Mouse (Mus musculus) MEL (cell line): ENCODE measurements around the gene Mpig6b. TPM values are rescaled to one million over a fixed set of nuclear protein-coding genes. Genes with fewer than 3 reads are reported as not detected.

ENCODE experiments used
- DNase-seq: peaks from one replicate; pipeline ENCODE4 v3.0.0; 2011; ENCODE audit warnings: low read depth, low spot score
- H3K27ac ChIP-seq: 2 replicates; pipeline ENCODE4 v1.5.1; 2012; ENCODE audit warnings: low read depth, mild to moderate bottlenecking, control low read depth, low read length, moderate library complexity; ENCODE audit not compliant: control insufficient read depth
- H3K27me3 ChIP-seq, 2 experiments: fragments of 150-350 bp in 1 of 2; sonication (generic) in 1 of 2; 2 replicates each; pipeline ENCODE4 v1.6.1; 2012; ENCODE audit warnings: low read length in 2 of 2, mild to moderate bottlenecking in 2 of 2, improper control_type of control experiment in 1 of 2, moderate library complexity in 1 of 2; ENCODE audit not compliant: insufficient read depth in 2 of 2, control insufficient read depth in 1 of 2
- H3K36me3 ChIP-seq, 2 experiments: 2 replicates each; pipeline ENCODE4 v1.6.1; 2012 to 2014; ENCODE audit warnings: low read length in 2 of 2, improper control_type of control experiment in 1 of 2, inconsistent platforms in 1 of 2, mild to moderate bottlenecking in 1 of 2; ENCODE audit not compliant: insufficient read depth in 2 of 2, control insufficient read depth in 1 of 2
- H3K4me1 ChIP-seq, 2 experiments: fragments of 150-350 bp in 1 of 2; sonication (generic) in 1 of 2; 2 replicates each; pipeline ENCODE4 v1.6.1; 2012; ENCODE audit warnings: low read length in 2 of 2, improper control_type of control experiment in 1 of 2, mild to moderate bottlenecking in 1 of 2; ENCODE audit not compliant: insufficient read depth in 2 of 2, control insufficient read depth in 1 of 2
- H3K4me3 ChIP-seq, 2 experiments: fragments of 150-350 bp in 1 of 2; sonication (generic) in 1 of 2; 2 replicates each; pipeline ENCODE4 v1.5.1; 2012; ENCODE audit warnings: low read depth in 2 of 2, low read length in 2 of 2, mild to moderate bottlenecking in 2 of 2, moderate library complexity in 2 of 2, control low read depth in 1 of 2, improper control_type of control experiment in 1 of 2; ENCODE audit not compliant: control insufficient read depth in 1 of 2, insufficient read depth in 1 of 2
- H3K79me2 ChIP-seq: 2 replicates; pipeline ENCODE4 v1.6.1; 2012; ENCODE audit warnings: mild to moderate bottlenecking, low read length, moderate library complexity; ENCODE audit not compliant: control insufficient read depth, poor library complexity, insufficient read depth
- H3K9ac ChIP-seq: 2 replicates; pipeline ENCODE4 v1.6.1; 2012; ENCODE audit warnings: low read depth, mild to moderate bottlenecking, control low read depth, low read length, moderate library complexity; ENCODE audit not compliant: control insufficient read depth, poor library complexity, severe bottlenecking
- H3K9me3 ChIP-seq: fragments of 150-350 bp; sonication (generic); replicated peaks from 2 replicates; pipeline ENCODE4 v1.6.1; 2012; ENCODE audit warnings: mild to moderate bottlenecking, low read length, improper control_type of control experiment, moderate library complexity; ENCODE audit not compliant: insufficient read depth
- BHLHE40 ChIP-seq: IDR thresholded peaks from 2 replicates; pipeline ENCODE4 v1.6.1; 2012; ENCODE audit warnings: low read depth, mild to moderate bottlenecking, inconsistent platforms, low read length, improper control_type of control experiment, borderline replicate concordance
- CHD2 ChIP-seq: IDR thresholded peaks from 2 replicates; pipeline ENCODE4 v1.6.1; 2011; ENCODE audit warnings: low read length, improper control_type of control experiment
- CTCF ChIP-seq, 3 experiments: IDR thresholded peaks in 2 of 3; conservative IDR thresholded peaks in 1 of 3; 2 replicates each; pipeline ENCODE4 v1.5.1; 2011 to 2012; ENCODE audit warnings: low read length in 3 of 3, low read depth in 2 of 3, mild to moderate bottlenecking in 2 of 3, improper control_type of control experiment in 1 of 3, inconsistent platforms in 1 of 3, mixed read lengths in 1 of 3, moderate library complexity in 1 of 3; ENCODE audit not compliant: control insufficient read depth in 1 of 3, insufficient read depth in 1 of 3, poor library complexity in 1 of 3, severe bottlenecking in 1 of 3
- E2F4 ChIP-seq: IDR thresholded peaks from 2 replicates; pipeline ENCODE4 v1.6.1; 2011; ENCODE audit warnings: low read depth, low read length, improper control_type of control experiment, borderline replicate concordance
- ELF1 ChIP-seq: IDR thresholded peaks from 2 replicates; pipeline ENCODE4 v1.6.1; 2014; ENCODE audit warnings: low read depth, mild to moderate bottlenecking, inconsistent platforms, low read length, improper control_type of control experiment, moderate library complexity
- EP300 ChIP-seq, 2 experiments: IDR thresholded peaks; 2 replicates each; pipeline ENCODE4 v1.6.1; 2011; ENCODE audit warnings: improper control_type of control experiment in 2 of 2, low read length in 2 of 2, low read depth in 1 of 2, mild to moderate bottlenecking in 1 of 2
- GABPA ChIP-seq: IDR thresholded peaks from 2 replicates; pipeline ENCODE4 v1.6.1; 2012; ENCODE audit warnings: low read depth, mild to moderate bottlenecking, inconsistent platforms, low read length, improper control_type of control experiment, moderate library complexity
- GATA1 ChIP-seq: IDR thresholded peaks from 2 replicates; pipeline ENCODE4 v1.6.1; 2011; ENCODE audit warnings: low read depth, low read length, improper control_type of control experiment
- HCFC1 ChIP-seq: IDR thresholded peaks from 2 replicates; pipeline ENCODE4 v1.6.1; 2012; ENCODE audit warnings: low read depth, mild to moderate bottlenecking, inconsistent platforms, low read length, improper control_type of control experiment, moderate library complexity
- JUND ChIP-seq: IDR thresholded peaks from 2 replicates; pipeline ENCODE4 v1.6.1; 2011; ENCODE audit warnings: low read depth, mild to moderate bottlenecking, improper control_type of control experiment, low read length
- KAT2A ChIP-seq: conservative IDR thresholded peaks from 2 replicates; pipeline ENCODE4 v1.6.1; 2012; ENCODE audit warnings: low read depth, low read length, improper control_type of control experiment, inconsistent platforms
- MAFK ChIP-seq: IDR thresholded peaks from 2 replicates; pipeline ENCODE4 v1.6.1; 2011; ENCODE audit warnings: low read depth, mild to moderate bottlenecking, low read length, improper control_type of control experiment, borderline replicate concordance
- MAX ChIP-seq: IDR thresholded peaks from 2 replicates; pipeline ENCODE4 v1.6.1; 2011; ENCODE audit warnings: low read length, improper control_type of control experiment
- MAZ ChIP-seq: IDR thresholded peaks from 2 replicates; pipeline ENCODE4 v1.6.1; 2012; ENCODE audit warnings: low read depth, mild to moderate bottlenecking, inconsistent platforms, low read length, improper control_type of control experiment
- MXI1 ChIP-seq: IDR thresholded peaks from 2 replicates; pipeline ENCODE4 v1.6.1; 2011; ENCODE audit warnings: mild to moderate bottlenecking, low read depth, low read length, improper control_type of control experiment
- MYB ChIP-seq: IDR thresholded peaks from 2 replicates; pipeline ENCODE4 v1.6.1; 2011; ENCODE audit warnings: mild to moderate bottlenecking, low read depth, low read length, improper control_type of control experiment
- MYC ChIP-seq: IDR thresholded peaks from 2 replicates; pipeline ENCODE4 v1.6.1; 2011; ENCODE audit warnings: low read depth, mild to moderate bottlenecking, low read length, improper control_type of control experiment, moderate library complexity
- NELFE ChIP-seq: IDR thresholded peaks from 2 replicates; pipeline ENCODE4 v1.6.1; 2011; ENCODE audit warnings: low read depth, low read length, improper control_type of control experiment
- NRF1 ChIP-seq: IDR thresholded peaks from 2 replicates; pipeline ENCODE4 v1.6.1; 2014; ENCODE audit warnings: low read depth, mild to moderate bottlenecking, inconsistent platforms, low read length, improper control_type of control experiment, moderate library complexity; ENCODE audit not compliant: poor library complexity, insufficient read depth, severe bottlenecking
- POLR2A ChIP-seq, 2 experiments: IDR thresholded peaks; 2 replicates each; pipeline ENCODE4 v1.6.1; 2011 to 2012; ENCODE audit warnings: low read length in 2 of 2, mild to moderate bottlenecking in 2 of 2, control low read depth in 1 of 2, improper control_type of control experiment in 1 of 2, low read depth in 1 of 2, moderate library complexity in 1 of 2; ENCODE audit not compliant: control insufficient read depth in 1 of 2, insufficient read depth in 1 of 2, poor library complexity in 1 of 2
- POLR2AphosphoS5 ChIP-seq: IDR thresholded peaks from 2 replicates; pipeline ENCODE4 v1.6.1; 2012; ENCODE audit warnings: low read depth, borderline replicate concordance, mild to moderate bottlenecking, inconsistent platforms, low read length, moderate library complexity, mixed read lengths
- RAD21 ChIP-seq: IDR thresholded peaks from 2 replicates; pipeline ENCODE4 v1.6.1; 2011; ENCODE audit warnings: mild to moderate bottlenecking, low read depth, low read length, improper control_type of control experiment
- RCOR1 ChIP-seq: IDR thresholded peaks from 2 replicates; pipeline ENCODE4 v1.6.1; 2012; ENCODE audit warnings: low read depth, mild to moderate bottlenecking, inconsistent platforms, low read length, improper control_type of control experiment
- SMC3 ChIP-seq: IDR thresholded peaks from 2 replicates; pipeline ENCODE4 v1.6.1; 2011; ENCODE audit warnings: low read depth, low read length, improper control_type of control experiment
- TAL1 ChIP-seq: IDR thresholded peaks from 2 replicates; pipeline ENCODE4 v1.6.1; 2012; ENCODE audit warnings: mild to moderate bottlenecking, inconsistent platforms, low read length, moderate library complexity, mixed read lengths
- USF1 ChIP-seq: IDR thresholded peaks from 2 replicates; pipeline ENCODE4 v1.6.1; 2014; ENCODE audit warnings: low read depth, mild to moderate bottlenecking, inconsistent platforms, low read length, improper control_type of control experiment, moderate library complexity
- USF2 ChIP-seq, 2 experiments: IDR thresholded peaks; 2 replicates each; pipeline ENCODE4 v1.6.1; 2011 to 2012; ENCODE audit warnings: improper control_type of control experiment in 2 of 2, low read length in 2 of 2, borderline replicate concordance in 1 of 2, inconsistent platforms in 1 of 2, low read depth in 1 of 2, mild to moderate bottlenecking in 1 of 2; ENCODE audit not compliant: insufficient read depth in 1 of 2
- ZC3H11A ChIP-seq: IDR thresholded peaks from 2 replicates; pipeline ENCODE4 v1.6.1; 2012; ENCODE audit warnings: low read depth, mild to moderate bottlenecking, inconsistent platforms, low read length, improper control_type of control experiment
- ZKSCAN1 ChIP-seq: IDR thresholded peaks from 2 replicates; pipeline ENCODE4 v1.6.1; 2012; ENCODE audit warnings: low read depth, mild to moderate bottlenecking, inconsistent platforms, low read length, improper control_type of control experiment, moderate library complexity
- ZMIZ1 ChIP-seq: IDR thresholded peaks from 2 replicates; pipeline ENCODE4 v1.6.1; 2012; ENCODE audit warnings: low read depth, mild to moderate bottlenecking, inconsistent platforms, low read length, improper control_type of control experiment, moderate library complexity
- polyA plus RNA-seq, 2 experiments: library from polyadenylated mRNA; stranded (reverse) in 1 of 2; unstranded in 1 of 2; fragments of >175 nt in 1 of 2; fragments of >200 nt in 1 of 2; gene quantifications; 2 replicates each; pipeline versions ENCODE4 v1.2.1 to v1.2.4; 2012; ENCODE audit warnings: low replicate concordance in 2 of 2, low read depth in 1 of 2; ENCODE audit not compliant: insufficient read length in 2 of 2, insufficient read depth in 1 of 2, missing spikeins in 1 of 2
- total RNA-seq: library from RNA; depleted of rRNA; stranded (reverse); fragments of 300-350 nt; gene quantifications from 2 replicates; pipeline ENCODE4 v1.2.3, GENCODE M21; 2012

Gene Mpig6b
- total and polyA plus RNA-seq, 3 experiments = not detected

- TF ChIP-seq EP300 (IDR thresholded peaks at IDR 0.05; ENCODE audit: low read depth in 1 of 2, low read length in 2 of 2) (peak; percentile 47 to 53; a peak in 2 of 4 replicates), TAL1 (peak; percentile 8; the same call in 1 of the 2 replicates), CTCF (IDR thresholded peaks at IDR 0.05 in 2 of 3, conservative IDR thresholded peaks at IDR 0.05 in 1 of 3; ENCODE audit: control insufficient read depth in 1 of 3, insufficient read depth in 1 of 3, low read depth in 2 of 3, low read length in 3 of 3, poor library complexity in 1 of 3, severe bottlenecking in 1 of 3) (no peak), MXI1 (peak; percentile 34)
- TF ChIP-seq, all 39 proteins: peak for 14
These were observed 19.1 kb downstream of the Mpig6b start, which contains the start of gene Msh5 (continued) for GRCm38 (mm10) chr17:35046681-35047455.

- Histone ChIP-seq H3K4me3 (peak overlapping the region; percentile 47 to 53), H3K27ac (peak overlapping the region; percentile 91), H3K79me2 (peaks cover 13% of the 10 kb centered on the region), H3K9ac (peak overlapping the region; percentile 85), H3K27me3 (no peaks in the 10 kb centered on the region), H3K4me1 (peaks cover 7 to 39% of the 10 kb centered on the region in 2 experiments), H3K36me3 (peaks cover 0 to 28% of the 10 kb centered on the region in 2 experiments; a peak in 2 of 4 replicates), H3K9me3 (no peaks in the 10 kb centered on the region)
- DNase-seq = peak; percentile 57
- no peak for TF ChIP-seq RCOR1
- TF ChIP-seq EP300 (IDR thresholded peaks at IDR 0.05; ENCODE audit: low read depth in 1 of 2, low read length in 2 of 2) = 0 out of 4 replicates have a peak, but pooled peaks of 1 of the 2 experiments have one; percentile 42
- TF ChIP-seq MYC = no peak
- TF ChIP-seq MAZ = 0 out of 2 replicates have a peak, but pooled peaks have one; percentile 38
- no peak for TF ChIP-seq E2F4
- TF ChIP-seq ZMIZ1 = peak; percentile 66; the same call in 1 of the 2 replicates
- TF ChIP-seq GABPA = no peak
- TF ChIP-seq MXI1 = peak; percentile 51
- no peak for TF ChIP-seq RAD21
- no peak for TF ChIP-seq KAT2A
- no peak for TF ChIP-seq NRF1
- TF ChIP-seq ZC3H11A = no peak
- no peak for TF ChIP-seq ZKSCAN1
- TF ChIP-seq POLR2AphosphoS5 = no peak
- TF ChIP-seq MAFK = no peak
- TF ChIP-seq SMC3 = no peak
- TF ChIP-seq JUND = no peak
- TF ChIP-seq MYB = no peak
- no peak for TF ChIP-seq GATA1
- no peak for TF ChIP-seq CTCF (IDR thresholded peaks at IDR 0.05 in 2 of 3, conservative IDR thresholded peaks at IDR 0.05 in 1 of 3; ENCODE audit: control insufficient read depth in 1 of 3, insufficient read depth in 1 of 3, low read depth in 2 of 3, low read length in 3 of 3, poor library complexity in 1 of 3, severe bottlenecking in 1 of 3)
- TF ChIP-seq ELF1 = 0 out of 2 replicates have a peak, but pooled peaks have one; percentile 1
- TF ChIP-seq POLR2A (IDR thresholded peaks at IDR 0.05; ENCODE audit: control insufficient read depth in 1 of 2, insufficient read depth in 1 of 2, low read depth in 1 of 2, low read length in 2 of 2, poor library complexity in 1 of 2) = peak; percentile 43 to 67; a peak in 3 of 4 replicates
- TF ChIP-seq USF1 = no peak
- TF ChIP-seq CHD2 = no peak
- no peak; the same call in none of the 2 replicates for TF ChIP-seq MAX
- TF ChIP-seq USF2 (IDR thresholded peaks at IDR 0.05; ENCODE audit: borderline replicate concordance in 1 of 2, insufficient read depth in 1 of 2, low read depth in 1 of 2, low read length in 2 of 2) = no peak
- no peak for TF ChIP-seq BHLHE40
- no peak for TF ChIP-seq HCFC1
- peak; percentile 56; the same call in 1 of the 2 replicates for TF ChIP-seq NELFE
These were observed 19.9 kb downstream of the Mpig6b start for GRCm38 (mm10) chr17:35045807-35046680.
